Mouse (Mus musculus) lung, adult 18-20 months (tissue): ENCODE measurements around the gene Cacna1c.

Experiments used
- DNase-seq, 2 experiments: peaks; one replicate each; pipeline ENCODE4 v3.0.0; 2022; ENCODE audit warnings: mixed read lengths in 2 of 2

Gene Cacna1c

DNA sequence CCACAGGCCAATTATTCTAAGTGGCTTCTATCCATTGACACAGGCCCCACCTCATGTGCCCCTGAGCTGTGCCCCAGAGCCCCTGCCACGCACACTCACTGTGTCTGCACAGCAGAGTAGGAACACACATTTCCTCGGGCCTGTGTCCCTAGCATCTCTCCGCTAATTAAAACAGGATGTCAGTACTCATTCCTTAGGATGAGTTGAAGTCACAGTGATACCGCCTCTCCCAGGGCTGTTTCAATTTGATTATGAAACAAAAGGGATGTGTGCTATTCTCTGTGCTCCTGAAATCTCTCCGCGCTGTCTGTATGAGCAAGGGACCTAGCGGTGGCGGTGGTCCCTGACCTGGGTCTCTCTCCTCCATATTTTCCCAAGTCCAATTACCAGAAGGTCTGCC is 296.5 kb downstream of the Cacna1c start:
- DNase-seq = no peak

DNA sequence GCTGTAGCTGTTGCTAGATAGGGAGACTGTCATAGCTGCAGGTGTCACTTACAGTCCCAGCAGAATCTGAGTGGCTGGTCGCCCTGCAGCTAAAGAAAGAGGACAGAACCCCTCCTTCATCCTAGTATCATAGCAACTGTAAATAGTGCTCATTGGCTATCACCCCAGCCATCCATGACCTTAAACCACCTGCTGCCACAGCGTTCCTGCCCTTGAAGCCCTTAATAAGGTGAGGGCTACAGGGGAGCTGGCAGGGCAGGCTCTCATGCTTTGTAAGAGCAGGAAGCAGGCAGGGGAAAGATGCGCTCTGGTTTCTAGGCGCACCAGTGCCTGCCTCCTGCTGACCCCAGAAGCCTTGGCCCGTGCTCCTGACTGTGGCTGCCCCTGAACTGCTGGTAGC is 299.1 kb downstream of the Cacna1c start:
- DNase-seq = no peak

DNA sequence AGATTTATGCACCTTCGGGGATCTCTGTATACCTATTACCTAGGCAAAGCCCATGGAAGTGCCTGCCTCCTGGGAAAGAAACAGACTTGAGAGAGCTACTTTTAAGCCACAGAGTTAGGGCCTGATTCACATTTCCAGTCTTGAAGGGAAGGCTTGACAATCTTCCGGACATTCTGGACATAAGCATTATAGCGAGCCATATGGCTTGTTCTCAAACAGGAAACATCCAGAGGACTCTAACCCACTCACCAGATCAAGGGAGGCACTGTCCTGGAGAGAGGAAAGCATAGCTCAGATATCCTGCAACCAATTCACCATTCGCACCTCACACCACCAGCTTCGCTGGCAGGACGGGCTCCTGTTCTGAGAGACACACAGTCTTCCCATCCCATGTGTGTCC is 302.2 kb downstream of the Cacna1c start:
- no peak for DNase-seq

DNA sequence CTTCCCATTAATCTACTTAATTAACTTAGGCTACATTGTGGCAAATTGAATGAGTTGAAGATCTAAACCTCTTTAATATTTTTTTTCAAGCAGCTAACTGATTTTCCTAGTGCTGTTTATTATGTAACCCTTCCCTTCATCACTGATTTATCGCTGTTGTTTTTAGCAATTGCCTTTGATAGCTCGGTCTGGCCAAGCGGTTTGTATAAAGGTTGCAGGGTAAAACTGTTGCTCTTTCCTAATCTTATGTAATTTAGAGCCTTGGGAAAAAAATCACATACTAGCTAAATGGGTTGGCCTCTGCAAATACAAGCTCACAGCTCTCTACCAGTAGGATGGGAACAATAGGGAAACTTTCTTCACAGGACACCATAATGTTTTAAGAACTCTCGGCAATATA is 306.8 kb downstream of the Cacna1c start:
- DNase-seq = no peak

DNA sequence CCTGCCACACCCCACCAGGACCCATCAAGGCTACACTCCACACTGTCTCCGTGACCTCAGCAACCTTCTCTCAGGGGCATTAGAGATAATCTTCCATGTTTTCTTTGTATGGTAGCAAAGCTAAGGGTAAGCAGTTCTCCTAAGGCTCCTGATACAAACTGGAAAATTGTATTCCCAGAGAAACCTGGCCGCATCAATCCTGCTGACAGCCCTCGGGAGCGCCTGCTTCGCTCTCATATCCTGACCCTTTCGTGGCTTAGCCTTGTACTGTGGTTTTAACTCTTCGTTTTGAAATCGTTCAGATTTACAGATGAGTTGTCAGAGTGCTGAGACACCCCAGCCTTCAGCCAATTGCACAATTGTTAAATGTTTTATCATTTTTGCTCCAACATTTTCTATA is 309.2 kb downstream of the Cacna1c start:
- no peak for DNase-seq

- no peak for DNase-seq
Measured at GRCm38 (mm10) chr6:118884961-118885360, 311.3 kb downstream of the Cacna1c start.

GRCm38 (mm10) chr6:118884073-118884551 is 312.1 kb downstream of the Cacna1c start:
- no peak for DNase-seq

GRCm38 (mm10) chr6:118876204-118876603 is 320.0 kb downstream of the Cacna1c start:
- peak in 1 of 2 experiments; percentile 30 for DNase-seq

GRCm38 (mm10) chr6:118870241-118870841 is 325.9 kb downstream of the Cacna1c start:
- DNase-seq = no peak

GRCm38 (mm10) chr6:118867384-118867783 is 328.8 kb downstream of the Cacna1c start:
- DNase-seq = no peak

DNA sequence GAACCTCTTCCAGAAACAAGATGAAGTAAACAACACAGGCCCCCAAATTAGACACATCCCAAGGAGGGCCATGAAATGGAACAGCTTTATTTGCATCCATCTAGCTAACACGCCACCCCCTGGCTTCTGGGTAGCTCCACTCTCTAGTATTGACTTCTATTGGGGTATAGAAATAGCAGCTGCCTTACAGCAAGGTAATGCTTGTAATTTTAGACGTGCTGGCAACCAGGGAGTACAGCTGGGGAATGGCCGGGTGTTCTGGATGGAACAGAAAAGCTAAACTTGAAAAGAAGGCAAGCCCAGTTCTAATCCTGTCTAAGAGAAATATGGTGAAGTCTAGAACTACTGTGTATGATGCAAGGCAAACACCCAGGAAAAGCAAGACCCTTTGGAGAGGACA is 329.3 kb downstream of the Cacna1c start:
- DNase-seq = no peak

- DNase-seq = no peak
Measured at GRCm38 (mm10) chr6:118865777-118866380, 330.3 kb downstream of the Cacna1c start.

DNA sequence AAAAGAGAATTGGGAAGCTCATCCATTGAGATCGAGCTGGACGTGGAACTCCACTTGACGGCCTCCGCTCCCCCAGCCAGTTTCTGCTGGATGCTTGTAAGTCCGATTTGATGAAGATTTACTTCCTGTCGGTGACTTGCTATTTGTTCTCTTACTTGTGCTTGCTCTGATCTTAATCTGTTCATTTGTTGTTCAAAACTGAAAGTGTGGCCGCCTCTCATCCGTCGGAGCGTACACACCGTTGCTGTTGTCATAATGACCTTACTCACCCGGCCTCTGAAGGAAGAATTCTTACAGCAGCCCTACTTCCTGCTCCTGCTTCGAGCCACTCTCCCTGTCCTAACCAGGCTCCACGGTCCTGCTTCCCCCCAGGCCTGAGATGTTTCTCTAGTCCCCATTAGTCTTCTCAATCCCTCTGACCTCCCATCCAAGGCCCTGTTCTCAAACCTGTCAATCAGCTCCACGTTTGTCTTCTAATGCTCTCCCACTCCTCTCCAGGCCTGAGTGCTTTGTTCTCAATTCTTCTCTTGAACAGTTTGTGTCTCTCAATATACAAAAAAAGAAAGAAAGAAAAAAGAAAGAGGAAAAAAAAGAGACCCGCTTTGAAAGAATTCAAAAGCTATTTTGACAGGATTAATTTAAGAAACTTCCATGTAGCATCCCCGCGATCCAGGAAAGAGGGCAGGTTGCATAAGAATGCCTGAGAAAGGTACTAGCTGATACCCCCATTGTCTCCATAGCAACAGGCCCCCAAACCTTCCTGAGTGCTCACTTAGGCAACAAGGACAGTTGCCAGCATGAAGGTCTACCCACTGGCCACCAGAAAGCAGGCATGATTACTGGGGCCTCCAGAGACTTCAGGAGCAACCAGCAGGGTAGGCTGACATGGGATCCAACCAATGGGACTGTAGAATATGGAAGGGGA is 331.3 kb downstream of the Cacna1c start:
- DNase-seq = peak in 1 of 2 experiments; percentile 12

DNA sequence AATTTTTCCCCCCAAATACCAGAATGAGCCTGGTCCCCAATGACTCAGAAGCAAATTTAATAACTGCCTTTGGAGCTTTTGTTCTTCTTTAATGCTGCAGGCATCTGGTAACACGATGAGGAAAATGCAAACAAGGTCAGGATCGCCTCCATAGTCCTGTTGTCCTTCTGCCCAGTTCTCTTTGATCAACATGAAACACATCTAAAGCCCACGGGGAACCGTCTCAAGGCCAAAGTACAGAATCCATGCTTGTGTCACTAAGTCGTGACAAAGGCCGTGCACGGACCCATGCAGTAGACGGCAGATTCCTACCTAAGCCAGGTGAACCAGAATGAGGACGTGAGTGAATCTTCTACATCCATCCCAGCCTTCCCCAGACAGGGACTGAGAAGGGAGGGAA is 333.5 kb downstream of the Cacna1c start:
- no peak for DNase-seq

GRCm38 (mm10) chr6:118862091-118862490 is 334.1 kb downstream of the Cacna1c start:
- DNase-seq = no peak

DNA sequence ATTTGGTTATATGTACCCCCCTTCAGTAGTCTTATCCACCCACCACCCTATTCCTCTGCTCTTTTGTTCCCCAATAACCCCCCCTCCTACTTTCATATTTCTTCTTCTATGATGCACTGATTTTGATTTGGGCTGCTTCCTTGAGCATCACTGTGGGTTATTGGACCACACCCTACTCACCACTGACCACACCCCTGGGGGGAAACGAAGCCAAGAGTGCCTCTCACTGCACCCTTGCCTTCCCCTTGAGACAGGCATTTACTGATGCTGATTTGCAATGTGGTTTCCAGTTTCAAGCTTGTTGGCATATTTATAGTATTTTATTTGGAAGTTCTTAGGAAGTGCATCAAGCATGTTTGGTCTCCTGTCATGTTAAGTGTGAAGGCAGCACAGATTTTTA is 337.8 kb downstream of the Cacna1c start:
- DNase-seq = no peak

DNA sequence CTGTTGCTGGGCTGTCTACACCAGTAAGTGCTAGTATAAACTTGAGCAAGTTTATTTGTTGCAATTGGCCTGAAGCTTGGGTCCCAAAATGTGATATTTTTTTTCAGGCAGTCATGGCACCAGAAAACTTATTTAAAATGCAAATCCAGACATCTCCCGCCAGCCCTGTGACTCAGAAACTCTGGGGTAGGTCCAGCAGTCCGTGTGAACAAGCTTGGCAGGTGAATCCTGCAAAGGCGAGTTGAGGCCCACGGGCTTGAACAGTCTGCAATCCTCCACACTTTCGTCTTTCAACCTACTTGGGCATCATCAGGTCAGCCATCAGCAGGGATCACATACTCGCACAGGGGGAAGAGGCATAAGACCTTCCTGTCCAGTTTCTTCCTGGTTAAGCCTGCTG is 344.1 kb downstream of the Cacna1c start:
- no peak for DNase-seq

DNA sequence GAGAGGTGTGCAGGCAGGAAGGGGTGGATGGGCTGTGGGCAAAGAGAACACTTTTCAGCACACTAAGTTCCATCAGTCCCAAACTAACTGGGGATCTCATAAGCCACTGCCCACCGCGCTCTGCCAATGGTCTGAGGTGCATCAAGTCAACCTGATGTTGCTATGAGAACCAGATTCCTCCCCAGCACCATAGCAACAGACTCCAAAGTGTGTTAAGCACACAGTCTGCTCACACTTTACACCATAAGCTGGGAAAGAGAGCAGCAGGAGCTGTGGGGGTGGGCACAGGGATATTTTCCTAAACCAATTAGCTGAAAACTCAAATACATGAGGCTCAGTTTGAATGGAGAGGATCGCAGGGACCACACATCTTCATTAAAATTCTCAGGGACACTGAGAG is 345.1 kb downstream of the Cacna1c start:
- DNase-seq = no peak

DNA sequence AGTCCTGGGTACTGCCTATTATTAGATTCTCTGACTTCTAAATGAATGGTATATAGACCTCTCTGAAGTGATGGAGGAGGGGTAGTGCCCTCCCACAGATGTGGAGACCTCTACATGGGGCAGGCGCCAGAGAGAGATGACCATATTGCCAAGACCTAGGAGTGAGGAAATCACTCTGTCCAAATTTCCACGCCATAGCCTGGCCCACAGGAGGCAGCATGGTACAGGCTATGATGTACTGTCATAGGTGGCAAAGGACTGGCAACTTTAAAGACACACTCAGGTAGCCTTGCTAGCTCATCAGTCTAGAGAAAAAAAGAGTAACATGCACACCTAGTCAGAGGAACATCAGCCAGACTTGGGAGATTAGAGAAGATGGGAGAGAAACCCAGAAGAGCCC is 347.6 kb downstream of the Cacna1c start:
- peak in 1 of 2 experiments; percentile 10 for DNase-seq

DNA sequence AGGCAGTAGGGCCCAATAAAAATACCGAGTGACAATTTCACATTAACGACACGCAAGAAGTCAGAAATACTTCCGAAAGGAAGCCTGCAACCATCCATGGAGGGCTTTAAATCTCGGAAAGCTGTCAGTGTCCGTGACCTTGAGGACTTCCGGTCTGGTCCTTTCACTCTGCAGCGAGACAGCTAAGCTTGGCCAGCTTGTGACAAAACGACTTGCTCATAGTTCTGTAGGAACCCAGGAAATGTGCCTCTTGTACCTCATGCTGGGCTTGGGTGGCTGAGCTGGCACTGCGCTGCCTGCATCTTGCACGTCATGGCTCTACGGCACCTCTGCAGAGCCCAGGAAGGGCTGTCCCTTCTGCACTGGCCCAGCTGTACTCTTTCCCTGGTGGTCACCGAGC is 348.5 kb downstream of the Cacna1c start:
- DNase-seq = no peak

DNA sequence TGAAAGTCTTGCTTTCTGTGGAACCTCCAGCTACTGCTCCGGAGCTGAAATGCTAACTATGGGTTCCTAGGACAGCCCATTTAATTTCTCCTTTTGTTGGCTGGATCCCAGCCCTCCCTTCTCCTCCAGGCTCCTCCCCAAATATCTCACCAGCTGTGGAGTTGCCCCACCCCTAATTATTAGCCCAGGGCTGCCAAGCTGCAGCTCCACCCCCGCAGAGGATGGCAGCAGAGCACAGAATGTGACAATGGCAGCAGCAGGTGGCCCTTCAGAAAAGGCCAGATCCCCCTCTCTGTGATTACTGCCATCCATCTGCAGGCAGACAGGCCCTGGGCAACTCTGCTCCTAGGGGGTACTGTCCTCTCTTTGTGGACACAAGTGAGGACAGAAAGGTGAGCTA is 350.4 kb downstream of the Cacna1c start:
- DNase-seq = peak in 1 of 2 experiments; percentile 19

- no peak for DNase-seq
Measured at GRCm38 (mm10) chr6:118845180-118845579, 351.0 kb downstream of the Cacna1c start.

DNA sequence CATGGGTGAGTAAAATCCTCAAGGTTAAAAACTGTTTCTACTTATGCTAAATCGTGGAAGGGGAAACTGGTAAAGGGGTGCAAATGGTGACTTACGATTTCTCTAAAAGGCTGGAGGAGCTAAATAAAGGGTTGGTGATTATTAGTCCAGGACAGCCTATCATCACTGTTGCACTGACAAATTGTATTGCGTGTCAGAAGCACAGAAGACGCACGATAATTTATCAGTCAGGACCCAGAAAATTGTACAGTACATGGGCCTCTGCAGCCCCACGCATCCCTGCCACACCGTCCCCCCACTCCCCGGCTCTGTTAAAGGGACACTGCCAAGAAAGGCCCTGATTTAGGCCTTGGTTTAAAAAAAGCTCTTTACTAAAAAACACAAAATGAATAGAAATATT is 352.7 kb downstream of the Cacna1c start:
- no peak for DNase-seq

- DNase-seq = no peak
Measured at GRCm38 (mm10) chr6:118841892-118842291, 354.3 kb downstream of the Cacna1c start.
